Mouse (Mus musculus): ENCODE measurements at regions not wholly inside any gene's neighbourhood (a gene's known extent, or its start where the extent isn't known, plus 50 kb on each side); places are given as distances from the start of the nearest gene placed in this dataset.

DNA sequence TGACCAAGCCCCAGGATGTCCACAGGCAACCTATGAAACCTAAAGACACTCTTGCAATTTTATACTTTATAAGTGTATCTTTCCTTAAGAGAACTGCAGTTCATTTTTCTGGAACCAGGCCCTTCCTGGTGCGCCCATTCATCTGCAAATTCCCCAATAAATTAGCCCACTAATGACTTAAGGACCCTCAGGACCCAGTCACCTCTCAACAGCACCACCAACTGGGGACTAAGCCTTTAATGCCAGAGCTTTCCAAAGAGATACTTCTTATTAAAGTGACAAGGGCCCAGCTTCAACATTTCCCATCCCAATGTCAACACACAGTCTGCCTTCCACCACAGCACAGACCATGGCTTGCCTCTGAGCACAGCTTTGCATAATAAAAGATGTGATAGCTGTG is 237.6 kb upstream of the Pabpc6 start:
- peak; percentile 29 for DNase-seq (ENCODE audit: low read depth, low spot score)

DNA sequence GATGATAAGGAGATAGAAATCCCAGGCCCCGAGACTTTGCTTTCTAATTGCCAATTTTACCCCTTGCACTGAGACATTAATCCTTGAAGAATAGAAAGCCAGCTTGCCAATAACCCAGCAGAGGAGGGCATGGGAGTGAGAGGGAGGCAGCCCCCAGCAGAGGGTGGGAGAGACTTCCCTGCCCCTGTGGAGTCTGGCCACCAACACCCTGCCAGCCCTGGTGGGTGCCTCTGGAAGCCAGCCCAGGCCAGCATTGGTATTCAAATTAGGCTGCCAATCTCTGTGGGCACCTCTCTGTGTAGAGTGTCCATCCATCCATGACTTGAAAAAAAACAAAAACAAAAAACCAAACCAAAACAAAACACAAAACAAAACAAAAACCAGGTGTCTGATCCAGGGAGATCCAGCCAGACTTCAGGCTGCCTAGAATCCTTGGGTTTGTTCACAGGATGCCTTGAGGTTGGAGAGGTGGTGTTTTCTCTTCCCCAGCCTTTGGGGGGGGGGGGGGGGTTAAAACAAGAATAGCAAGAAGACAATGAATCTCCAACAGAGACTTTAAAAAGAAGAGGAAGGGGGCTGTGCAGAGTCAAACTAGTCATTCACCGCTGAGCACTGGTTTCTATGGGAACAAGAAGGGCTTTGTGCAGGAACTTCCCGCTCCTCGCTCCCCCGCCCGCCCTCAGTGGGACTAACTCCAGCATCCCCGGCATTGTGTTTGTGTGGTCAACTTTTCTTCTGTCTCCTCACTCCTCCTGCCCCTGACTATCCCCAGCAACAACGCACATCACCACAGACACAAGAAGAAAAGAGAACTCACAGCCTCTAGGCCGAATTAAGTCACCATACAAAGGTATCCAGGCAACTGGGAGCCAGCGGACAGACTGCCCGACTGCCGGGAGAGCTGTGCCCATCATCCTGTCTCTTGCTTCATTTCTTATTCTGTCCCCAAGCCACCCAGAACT is 236.3 kb upstream of the Pabpc6 start:
- DNase-seq (ENCODE audit: low read depth, low spot score) = peak; percentile 85

DNA sequence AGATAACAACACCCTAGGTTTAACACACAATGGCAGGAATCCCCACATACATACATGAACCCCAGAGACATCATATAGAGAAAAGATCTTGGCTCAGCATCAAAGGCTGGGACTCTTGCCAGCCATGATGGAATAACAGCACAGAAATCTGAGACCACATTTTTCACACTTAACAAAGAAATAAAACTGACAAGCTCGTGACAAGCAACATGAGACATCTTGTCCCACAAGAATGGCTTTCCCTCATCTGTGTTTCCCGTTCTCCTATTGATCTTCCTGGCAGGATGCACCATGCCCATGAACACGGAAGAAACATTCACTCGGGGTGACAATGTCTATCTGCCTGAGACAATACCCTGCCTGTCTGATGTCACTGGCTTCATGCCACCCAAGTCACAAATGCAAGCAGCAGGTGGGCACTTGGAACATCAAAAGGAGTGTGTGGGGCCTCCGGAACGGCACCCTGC is 235.0 kb upstream of the Pabpc6 start:
- DNase-seq (ENCODE audit: low read depth, low spot score) = no peak

DNA sequence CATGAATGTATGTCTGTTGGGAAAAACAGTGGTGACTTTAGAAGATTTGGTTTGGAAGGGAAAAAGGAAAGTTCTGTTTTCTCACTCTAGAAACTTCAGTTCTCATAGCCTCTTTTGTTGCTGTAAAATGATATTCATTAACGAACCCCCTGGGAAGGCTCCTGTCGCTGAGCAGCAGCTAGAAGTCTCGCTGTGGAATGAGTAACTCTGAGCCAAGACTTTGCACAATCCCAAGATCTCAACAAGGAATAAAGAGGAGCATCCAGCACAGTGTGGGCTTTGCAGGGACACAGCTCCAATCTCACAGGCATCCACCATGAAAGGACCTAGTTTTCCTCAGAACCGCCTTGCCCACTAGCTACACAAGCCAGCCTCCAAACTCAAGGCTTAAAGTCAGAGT is 233.8 kb upstream of the Pabpc6 start:
- DNase-seq (ENCODE audit: low read depth, low spot score) = no peak

DNA sequence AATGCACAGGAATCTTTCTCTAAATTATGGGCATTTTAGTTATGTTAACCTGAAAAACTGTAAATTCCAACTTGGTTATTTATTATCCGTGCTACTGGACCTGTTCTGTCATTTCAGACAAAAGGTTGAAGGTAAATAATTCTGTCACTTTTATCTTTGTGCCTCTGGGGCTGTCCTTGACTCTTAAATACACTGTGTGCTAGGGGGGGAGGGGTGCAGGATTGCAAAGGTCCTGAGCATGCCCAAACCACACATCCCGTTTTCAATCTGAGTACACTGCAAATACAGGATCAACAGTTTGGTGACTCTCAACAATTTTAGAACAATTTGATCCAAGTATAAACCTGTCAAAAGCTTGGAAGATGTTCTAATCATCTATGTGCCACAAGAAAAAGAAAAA is 227.4 kb upstream of the Pabpc6 start:
- DNase-seq (ENCODE audit: low read depth, low spot score) = no peak

DNA sequence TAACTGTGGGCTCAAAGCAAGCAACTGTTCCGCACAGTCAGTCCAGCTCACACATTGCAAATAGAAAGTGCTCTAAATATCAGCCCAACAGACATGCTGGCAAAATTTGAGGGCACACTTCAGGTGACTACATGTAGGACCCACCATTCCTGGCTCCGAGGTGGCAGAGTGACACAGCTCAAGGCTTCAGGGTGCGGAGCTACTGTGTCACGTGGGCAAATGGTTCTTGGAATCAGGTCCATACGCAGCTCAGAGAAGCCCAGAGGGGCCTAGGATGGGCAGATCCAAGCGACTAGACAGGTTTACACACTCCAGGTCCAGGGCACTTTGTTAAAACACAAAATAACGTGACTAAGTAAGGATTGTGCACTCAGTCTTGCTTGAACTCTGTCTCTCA is 226.2 kb upstream of the Pabpc6 start:
- DNase-seq (ENCODE audit: low read depth, low spot score) = no peak

DNA sequence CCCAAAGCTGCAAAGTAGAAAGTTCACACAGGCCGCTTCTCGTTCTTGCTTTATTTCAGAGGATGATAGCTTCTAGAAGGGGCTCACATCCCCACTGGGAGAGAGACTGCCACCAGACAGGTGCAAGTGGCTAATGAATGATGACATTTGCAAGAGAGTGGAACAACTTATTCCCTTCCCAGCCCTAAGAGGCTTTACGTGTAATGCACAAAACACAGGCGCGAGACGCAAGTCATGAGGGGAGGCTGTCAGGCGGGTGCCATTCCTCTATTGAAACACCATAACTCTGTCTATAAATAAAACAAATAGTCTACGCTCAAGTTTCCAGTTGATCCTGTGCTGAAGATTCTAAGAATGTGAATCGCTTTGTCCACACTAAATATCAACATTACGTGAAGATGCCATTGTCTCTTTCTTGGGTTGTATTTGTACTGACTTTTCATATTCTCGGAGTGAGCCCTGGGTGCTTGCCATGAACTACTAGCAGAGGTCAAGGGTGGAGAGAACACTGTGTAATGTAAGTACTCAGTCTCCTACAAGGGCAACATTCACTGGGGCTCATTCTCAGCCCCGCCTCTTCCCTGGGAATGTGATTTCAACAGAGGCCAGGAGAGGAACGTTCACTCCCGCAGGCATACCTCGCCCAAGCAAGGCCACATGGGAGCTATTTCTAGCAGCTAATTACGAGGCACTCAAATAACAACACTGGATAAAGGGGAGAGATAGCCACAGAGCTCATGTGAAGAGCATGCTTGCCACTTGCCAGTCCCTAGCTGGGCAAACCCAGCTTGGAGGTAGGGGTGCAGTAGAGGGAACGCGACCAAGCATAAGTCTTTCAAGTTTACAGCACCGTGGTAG is 225.5 kb upstream of the Pabpc6 start:
- peak; percentile 71 for DNase-seq (ENCODE audit: low read depth, low spot score)

DNA sequence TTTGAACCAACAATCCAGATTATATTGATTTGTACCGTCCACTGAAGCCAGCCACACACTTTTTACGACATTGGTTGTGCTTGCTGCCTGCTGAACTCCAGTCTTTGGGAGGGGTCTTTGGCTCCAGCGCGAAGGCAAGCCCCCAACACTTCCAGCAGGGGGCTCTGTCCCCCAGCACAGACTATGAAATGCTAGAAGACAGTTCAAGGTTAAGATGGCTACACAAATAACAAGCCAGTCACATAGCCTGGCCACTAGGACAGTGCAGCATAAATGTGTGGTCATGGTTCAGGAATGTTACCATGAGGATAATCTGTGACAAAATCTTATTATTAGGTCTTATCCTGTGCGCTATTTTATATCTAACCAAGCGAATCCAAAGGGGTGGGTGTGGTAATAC is 224.4 kb upstream of the Pabpc6 start:
- peak; percentile 76 for DNase-seq (ENCODE audit: low read depth, low spot score)

DNA sequence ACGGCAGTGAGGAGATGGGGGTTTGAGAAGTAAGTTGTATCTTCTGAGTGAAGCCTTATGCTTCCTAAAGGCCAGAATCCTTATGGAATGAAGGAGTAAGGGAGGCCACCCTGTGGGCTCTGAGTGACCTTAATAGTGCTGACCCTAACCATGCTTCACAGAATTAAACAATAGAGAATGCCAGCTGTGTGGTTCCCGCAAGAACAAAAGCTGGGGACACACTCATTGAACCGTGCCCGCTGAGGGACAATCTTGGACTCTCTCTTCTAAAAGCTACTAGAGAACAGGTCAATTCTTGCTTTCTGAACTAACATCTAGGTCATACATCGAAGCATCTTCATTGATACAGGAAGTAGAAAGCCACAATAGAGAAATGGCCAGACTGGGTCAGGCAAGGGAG is 223.3 kb upstream of the Pabpc6 start:
- no peak for DNase-seq (ENCODE audit: low read depth, low spot score)

DNA sequence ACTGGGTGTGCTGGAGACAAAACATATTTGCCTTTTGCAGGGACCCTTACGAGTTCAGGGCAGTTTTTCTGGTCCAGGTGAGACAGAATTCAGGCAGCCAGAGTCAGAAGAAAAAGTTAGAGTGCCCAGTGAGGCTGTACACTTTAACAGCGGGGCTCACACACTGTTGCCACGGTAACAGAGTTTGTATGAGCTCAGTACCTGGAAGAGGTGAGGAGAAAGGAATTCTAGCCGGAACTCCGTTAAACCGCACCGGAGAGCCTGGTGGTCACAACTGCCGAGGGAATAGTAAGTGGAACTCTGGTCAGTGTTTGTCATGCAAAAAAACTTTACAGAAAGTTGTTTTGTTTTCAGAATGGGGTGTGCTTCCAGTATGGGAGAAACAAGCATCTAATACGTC is 222.6 kb upstream of the Pabpc6 start:
- no peak for DNase-seq (ENCODE audit: low read depth, low spot score)

DNA sequence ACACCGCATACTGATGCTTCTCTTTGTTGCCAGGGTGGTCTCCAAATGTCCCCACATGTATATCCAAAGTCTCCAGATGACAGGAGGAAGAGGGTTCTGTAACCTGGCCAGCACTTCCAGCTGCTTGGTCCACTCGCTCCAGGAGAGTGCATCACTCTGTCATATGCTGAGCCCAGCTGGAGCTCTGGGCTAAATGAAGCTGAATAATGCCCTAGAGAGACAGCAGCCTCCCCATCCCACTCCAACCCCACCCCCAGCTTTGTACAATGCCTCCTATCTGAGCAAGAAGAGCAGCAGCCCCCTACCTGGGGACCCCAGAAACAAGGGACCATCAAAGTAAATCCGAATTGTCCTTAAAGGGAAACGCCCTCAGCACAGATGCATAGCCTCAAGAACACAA is 219.0 kb upstream of the Pabpc6 start:
- no peak for DNase-seq (ENCODE audit: low read depth, low spot score)

DNA sequence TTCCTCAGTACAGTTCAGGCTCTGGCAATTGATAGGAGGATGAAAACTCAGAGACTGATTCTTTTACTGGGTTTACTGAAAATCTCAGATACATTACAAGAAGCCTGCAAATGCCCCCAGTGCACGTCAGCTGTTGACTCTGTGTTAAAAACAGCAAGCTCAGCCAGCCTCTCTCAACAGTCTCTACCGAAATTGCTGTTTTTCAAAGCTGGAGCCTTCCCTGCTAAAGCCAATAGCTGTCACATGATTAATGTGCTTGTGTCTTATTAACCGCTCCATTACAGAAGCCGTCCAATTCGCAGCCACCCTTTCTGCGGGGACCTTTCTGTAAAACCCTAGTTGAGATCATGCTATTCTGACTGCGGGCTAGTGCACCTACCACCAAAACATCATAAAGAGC is 215.6 kb upstream of the Pabpc6 start:
- DNase-seq (ENCODE audit: low read depth, low spot score) = no peak

DNA sequence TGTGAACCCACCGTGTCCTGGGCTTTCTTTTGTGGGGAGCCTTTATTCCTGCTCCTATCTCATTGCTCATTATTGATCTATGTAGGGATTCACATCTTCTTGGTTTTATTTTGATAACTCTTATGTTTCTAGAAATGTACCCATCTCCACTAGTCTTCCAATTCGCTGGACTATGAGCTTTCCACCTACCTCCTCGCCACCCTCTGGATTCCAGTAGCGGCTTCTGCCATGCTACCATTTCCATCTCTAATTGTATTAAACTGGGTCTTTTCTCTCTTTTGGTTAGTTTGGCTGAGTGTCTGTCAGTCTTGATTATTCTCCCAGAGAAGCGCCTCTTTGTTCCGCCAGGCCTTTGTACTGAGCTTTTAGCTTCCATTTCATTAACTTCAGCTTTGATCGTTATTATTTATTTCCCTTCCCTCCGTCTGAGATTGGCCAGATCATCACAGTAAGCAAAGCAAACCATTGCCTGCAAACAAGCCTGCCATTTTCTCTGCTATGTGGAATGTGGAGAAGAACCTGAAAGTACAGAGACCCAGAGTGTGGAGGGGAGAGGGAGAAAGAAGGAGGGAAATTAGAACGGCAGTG is 213.2 kb upstream of the Pabpc6 start:
- no peak for DNase-seq (ENCODE audit: low read depth, low spot score)

DNA sequence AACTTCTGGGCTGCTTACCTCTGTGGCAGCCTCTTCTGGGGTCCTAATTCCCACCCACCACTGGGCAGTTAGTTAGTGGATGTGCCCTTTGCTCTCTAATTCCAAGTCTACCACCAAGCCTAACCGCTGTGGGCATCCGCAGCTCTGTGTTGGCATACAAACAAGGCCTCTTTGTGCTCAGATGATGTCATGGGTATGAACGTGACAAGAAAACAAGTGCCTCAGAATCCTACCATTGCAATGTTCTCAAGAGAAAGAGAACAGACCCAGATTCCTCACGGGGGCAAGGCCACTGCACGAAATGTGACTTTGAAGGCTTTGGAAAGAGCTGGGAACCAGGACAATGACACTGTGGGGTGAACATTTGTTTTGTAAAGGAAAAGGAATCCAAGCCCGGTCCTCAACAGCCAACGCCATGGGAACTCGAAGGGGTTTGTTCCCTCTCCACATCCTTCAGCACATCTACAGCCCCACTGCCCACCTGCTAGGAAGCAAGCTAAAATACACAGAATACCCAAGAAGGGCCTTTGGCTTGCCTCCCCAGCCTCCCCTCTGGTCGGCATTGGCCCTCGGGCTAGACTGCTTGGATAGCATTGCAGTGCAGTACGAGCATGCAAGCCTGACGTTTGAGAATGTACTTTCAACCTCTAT is 210.2 kb upstream of the Pabpc6 start:
- DNase-seq (ENCODE audit: low read depth, low spot score) = no peak

DNA sequence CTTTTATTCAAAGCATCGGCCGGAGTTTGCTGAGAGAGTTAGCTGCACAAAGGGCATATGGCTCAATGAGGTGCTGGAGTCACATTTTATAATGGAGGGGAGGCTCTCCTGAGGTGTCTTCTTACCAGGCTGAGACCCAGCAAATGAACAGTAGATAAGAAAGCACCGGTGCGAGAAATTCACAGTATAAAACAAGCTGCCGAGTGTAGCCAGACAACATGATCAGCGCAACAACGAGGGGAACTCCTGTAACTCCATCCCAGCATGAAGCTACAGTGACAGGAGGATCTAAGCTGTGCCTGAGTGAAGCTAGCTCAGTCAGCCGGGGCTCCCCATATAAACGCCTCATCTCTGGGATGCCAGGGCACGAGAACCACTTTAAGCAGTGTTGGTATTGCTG is 204.2 kb upstream of the Pabpc6 start:
- no peak for DNase-seq (ENCODE audit: low read depth, low spot score)

DNA sequence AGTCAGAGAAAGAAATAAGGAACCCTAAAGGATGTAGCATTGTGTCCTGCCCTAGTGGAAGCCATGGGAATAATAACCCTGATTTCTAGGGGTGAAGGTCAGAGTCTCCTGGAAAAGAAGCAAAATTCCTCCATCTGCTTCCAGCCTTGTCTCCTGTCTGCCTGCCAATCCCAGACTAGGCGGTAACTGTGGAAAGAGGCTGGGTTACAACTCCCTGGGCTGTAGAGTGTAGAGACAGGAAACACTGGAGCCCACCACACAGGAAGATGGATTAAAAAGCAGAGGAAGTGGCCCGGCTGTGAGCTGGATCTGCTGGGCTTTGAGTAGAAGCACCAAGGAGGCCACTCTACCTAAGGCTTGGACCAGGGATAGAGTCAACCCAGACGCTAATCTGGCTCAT is 200.7 kb upstream of the Pabpc6 start:
- no peak for DNase-seq (ENCODE audit: low read depth, low spot score)

DNA sequence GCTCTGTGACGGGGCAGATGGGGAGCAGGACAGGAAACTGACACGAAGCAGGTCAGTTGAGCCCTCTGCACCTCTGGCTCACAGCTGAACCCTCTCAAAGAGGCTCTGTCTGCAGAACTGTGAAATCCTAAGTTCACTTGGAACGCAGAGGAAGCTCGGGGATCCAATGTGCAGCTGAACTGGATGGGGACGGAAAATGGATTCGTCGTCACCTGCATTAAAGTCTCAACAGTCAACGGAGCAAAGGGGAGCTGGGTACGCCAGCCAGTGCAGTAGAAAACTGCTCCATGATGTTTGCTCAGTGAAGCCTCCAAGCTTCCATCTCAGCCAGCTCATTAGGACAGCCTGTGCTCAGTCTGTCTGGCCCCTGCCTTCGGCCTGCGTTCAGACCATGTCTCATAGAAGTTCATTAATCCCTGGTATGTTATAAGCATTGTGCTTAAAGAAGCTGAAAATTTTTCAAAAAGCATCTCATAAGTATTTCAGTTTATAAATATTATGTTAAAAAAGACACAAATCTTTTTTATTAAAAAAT is 199.3 kb upstream of the Pabpc6 start:
- DNase-seq (ENCODE audit: low read depth, low spot score) = no peak

DNA sequence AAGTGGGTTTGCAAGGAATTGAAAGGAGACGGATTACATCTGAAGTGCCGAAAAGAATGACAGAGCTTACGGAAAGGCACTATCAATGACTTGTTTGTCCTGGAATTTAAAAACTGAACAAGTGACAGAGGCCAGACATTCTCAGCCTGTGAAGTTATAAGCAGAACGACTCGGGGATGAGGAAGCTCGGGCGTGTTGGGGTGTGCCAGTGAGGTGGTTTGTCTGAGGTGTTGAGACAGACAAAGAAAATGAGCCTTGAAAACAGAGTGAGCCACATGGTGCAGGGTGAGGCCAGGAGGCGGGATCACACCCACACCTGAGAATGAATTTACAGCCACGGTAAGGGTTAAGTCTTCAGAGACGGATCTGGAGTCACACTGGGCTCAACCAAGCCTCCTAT is 194.7 kb upstream of the Pabpc6 start:
- peak; percentile 17 for DNase-seq (ENCODE audit: low read depth, low spot score)

DNA sequence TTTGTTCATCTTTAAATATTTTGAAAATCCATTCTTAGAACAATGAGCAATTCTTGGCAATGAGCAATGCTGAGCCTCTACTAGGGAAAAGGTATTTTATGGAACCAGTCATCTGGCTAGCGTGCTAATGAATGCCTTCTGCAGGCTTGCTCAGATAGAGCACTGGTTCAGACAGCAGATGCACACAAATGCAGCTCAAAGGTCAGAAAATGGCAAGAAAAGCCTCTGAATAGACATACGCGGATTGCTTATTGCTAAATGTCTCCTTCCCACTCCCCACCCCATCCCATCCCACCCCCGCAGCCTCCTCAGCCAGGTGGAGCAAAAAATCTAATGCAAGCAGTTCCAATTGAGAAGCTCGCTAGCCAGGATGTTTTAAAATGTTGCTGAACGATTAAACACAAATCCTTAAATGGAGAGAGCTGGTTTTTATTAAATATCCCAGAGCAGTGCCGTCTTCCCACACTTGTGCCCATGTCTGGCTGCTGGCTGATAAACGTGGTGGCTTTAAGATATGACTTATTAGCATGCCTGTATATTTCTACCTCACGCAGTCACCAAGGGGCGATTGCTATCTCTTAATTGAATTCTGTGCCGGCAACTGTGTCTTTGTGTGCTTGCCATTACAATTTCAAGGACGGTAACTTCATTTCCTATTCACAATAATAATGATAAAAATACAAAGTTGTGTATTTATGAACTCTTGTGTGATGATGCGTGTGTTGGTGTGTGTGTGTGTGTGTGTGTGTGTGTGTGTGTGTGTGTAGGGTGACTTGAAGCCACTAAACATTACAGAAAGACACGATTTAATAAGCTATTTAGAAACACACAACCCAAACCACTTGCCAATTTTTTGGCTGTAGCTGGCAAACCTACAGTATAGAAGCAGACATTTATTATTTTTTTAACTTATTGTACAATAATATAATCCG is 192.7 kb upstream of the Pabpc6 start:
- DNase-seq (ENCODE audit: low read depth, low spot score) = no peak

DNA sequence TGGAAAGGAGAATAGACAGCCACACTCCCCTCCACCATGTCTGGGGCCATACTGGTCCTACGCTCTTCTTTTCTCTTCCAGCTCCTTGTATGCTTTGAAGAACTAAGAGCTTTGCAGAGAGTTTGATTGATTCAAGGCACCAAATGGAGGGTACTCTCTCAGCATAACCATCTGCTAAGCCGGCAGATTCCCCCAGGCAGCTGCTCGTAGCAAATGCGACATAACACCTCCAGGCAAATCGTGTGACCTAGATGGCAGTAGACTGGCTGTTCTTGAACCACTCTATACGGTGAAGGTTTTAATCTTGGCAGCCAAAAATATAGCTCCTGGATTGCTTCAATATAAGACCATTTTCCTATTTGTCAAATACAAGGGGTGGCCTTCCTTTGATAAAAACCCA is 191.8 kb upstream of the Pabpc6 start:
- no peak for DNase-seq (ENCODE audit: low read depth, low spot score)
